Mouse (Mus musculus) gastrocnemius, adult 2 months (tissue): Measurements from ENCODE around the gene Gjc2. TPM values are rescaled to one million over a fixed set of nuclear protein-coding genes. Genes with fewer than 3 reads are reported as not detected.

Experiments used
- DNase-seq: peaks from one replicate; pipeline ENCODE4 v3.0.0; 2022
- H3K27ac ChIP-seq: fragments of 200-600 bp; 2 replicates; pipeline ENCODE4 v1.8.1; 2022; ENCODE audit warnings: mild to moderate bottlenecking
- H3K4me3 ChIP-seq: fragments of 200-600 bp; 2 replicates; pipeline ENCODE4 v1.8.1; 2022; ENCODE audit warnings: mild to moderate bottlenecking, moderate library complexity
- CTCF ChIP-seq: fragments of 200-600 bp; IDR thresholded peaks from 2 replicates; pipeline ENCODE4 v1.8.1; 2022; ENCODE audit warnings: antibody characterized with exemption, mild to moderate bottlenecking, moderate library complexity
- intact Hi-C: fragments of 180-260 bp; cut with DNase I; formaldehyde crosslinking; loops from one replicate; pipeline ENCODE4 v1.15.1; 2025
- total RNA-seq, 2 experiments: library from RNA; stranded (reverse); gene quantifications; 2 replicates each; pipeline ENCODE4 v1.2.3; 2021

Gjc2 gene
- total RNA-seq, 2 experiments from 2014 or later, result 0.10 to 0.20 TPM

DNA sequence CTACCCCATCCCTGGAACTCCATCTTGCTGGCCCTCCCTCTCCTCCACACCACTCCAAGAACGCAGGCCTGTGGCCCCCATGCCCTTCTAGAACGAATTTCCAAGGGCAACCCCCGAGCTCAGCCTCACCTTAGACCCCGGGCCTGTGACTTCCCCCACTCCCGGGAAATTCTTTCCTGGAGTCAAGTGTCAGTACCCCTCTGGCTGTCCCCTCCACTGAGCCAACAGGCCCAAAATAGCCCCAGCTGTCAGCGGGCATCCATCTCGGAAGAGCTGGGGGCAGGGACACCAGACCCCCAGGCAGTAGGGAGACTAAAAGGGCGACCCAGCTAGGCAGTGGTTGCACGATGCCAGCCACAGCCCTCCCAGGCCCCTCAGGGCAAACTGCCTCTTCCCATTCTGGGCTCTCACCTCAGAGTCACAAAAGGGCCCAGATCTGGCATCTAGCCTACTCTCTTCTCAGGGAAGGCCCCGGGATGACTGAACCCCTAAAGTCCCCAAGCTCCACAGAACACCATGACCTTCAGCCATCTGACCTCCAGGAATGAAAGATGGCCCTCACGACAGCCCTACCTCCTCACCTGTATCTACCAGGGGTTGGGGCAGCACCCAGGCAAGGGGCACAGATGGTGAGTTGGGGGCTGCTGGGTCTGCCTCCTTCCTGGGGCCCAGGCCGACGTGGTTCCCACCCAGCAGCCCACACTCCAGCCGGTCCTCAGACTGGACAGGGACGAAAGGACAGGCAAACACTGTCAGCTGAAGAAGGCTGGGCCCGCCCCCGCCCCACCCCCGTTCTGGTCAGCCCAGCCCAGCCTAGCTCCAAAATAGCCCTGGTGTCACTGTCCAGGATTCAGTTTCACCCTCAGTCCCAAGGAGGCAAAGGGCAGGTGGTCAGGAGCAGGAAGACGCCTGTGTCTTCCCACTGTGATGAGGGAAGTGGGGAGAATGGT lies 44.2 kb downstream of the Gjc2 start:
- H3K4me3 ChIP-seq, result peak overlapping the region; percentile 76
- intact Hi-C loops, result loop anchor here (1.0 kb wide), 1 partner anchor 24 kb away; the partner anchor contains the start of gene Iba57
- no peak for TF ChIP-seq CTCF
- DNase-seq, result peak; percentile 89
- peak overlapping the region; percentile 99 for H3K27ac ChIP-seq

DNA sequence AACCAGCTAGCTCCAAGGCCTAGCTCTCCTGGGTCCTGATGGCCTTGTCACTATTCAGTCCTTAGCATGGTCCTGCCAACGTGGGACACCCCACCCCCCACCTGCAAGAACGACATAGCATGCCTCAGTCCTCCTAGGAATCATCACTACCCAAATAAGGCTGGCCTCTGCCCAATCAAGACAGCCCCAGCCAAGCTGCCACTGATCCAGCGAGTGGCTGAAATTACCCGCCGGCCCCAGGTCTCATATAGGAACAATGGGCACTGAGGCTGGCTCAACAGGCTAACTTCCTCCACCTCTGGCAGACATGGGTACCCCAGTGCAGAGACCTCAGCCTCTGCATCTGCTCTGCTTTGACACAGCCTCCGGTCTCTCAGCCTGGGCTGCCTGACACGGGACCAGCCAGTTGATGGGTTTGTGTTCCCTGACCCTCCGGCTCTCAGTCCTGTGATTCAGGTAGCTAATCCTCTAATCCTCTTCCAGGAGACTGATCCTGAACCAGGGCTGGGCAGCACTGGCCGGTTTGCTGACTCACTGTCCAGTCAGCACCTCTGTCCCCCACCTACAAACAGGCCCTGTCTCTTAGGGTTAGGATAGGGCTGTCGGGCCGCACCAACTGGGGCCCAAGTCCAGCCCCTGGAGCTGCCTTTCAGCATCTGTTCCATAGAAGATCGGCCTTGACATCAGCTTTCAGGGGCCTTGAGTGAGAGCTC lies 45.9 kb downstream of the Gjc2 start:
- TF ChIP-seq CTCF, result no peak

GRCm38 (mm10) chr11:59135904-59136452 lies 47.0 kb downstream of the Gjc2 start, which contains the start of gene Obscn:
TSS of gene Obscn (minus strand) at chr11:59136402.
- TF ChIP-seq CTCF, result no peak
- peak; percentile 67 for DNase-seq
- intact Hi-C loops, result no loop called here
- Histone ChIP-seq H3K27ac (peak within 1 kb of the TSS; percentile 99), H3K4me3 (peak within 1 kb of the TSS; percentile 76)

More for the DNA sequence above, 45.9 kb downstream of the Gjc2 start:
- H3K27ac ChIP-seq, result peak overlapping the region; percentile 99
- peak; percentile 77 for DNase-seq
- intact Hi-C loops, result no loop called here
- peak overlapping the region; percentile 76 for H3K4me3 ChIP-seq

- H3K27ac ChIP-seq, result peak overlapping the region; percentile 99
- intact Hi-C loops, result no loop called here
- TF ChIP-seq CTCF, result no peak
- H3K4me3 ChIP-seq, result peak overlapping the region; percentile 76
- peak; percentile 72 for DNase-seq
Measured at GRCm38 (mm10) chr11:59135051-59135820, 47.8 kb downstream of the Gjc2 start.

DNA sequence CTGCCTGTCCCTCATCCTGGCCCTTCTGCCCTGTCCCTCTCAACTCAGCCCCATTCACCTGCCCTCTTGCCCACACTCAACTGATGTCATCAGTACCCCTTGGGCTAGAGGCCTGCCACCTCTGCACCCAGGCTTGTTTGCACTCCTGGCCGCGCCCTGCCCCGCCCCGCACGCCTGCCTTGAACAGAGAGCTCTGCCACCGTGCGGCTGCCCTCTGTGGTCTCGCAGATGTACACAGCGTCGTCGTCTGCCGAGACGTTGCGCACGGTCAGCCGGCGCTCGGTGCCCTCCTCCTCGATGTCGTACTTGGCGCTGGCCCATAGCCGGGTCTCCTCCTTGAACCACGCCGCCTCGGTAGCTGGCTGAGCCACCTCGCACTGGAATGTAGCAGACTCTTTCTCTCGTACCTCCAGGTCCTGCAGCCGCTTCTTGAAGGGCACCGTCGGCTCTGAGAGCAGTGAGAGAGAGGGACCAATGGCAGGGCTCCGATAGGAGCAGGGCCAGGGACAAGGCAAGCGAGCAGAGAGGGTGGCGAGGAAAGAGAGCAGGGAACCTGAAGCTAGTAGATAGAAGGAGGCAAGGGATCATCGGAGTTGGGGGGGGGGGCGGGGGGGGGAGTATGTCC lies 48.5 kb downstream of the Gjc2 start:
- no peak for TF ChIP-seq CTCF
- peak overlapping the region; percentile 76 for H3K4me3 ChIP-seq
- peak overlapping the region; percentile 99 for H3K27ac ChIP-seq
- no peak for DNase-seq
- intact Hi-C loops, result no loop called here

DNA sequence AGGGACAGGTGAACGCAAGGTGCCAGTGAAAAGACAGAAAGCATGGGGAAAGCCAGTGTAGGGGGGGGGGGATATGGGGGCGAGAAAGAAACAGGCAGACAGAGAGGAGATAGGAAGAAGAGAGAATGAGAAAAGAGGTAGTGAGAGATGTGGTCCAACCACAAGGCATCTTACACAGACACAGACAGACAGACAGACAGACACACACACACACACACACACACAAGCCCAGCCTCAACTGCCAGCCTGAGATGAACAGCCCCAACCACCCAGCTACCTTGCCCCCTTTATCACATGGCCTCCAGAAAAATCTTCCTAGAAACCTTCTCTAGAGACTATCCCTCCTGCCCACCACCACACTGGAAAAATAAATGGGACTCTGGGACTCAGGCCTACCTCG lies 50.9 kb downstream of the Gjc2 start:
- TF ChIP-seq CTCF, result no peak
- H3K27ac ChIP-seq, result peak overlapping the region; percentile 63
- intact Hi-C loops, result no loop called here
- H3K4me3 ChIP-seq, result peak overlapping the region; percentile 76
- no peak for DNase-seq

DNA sequence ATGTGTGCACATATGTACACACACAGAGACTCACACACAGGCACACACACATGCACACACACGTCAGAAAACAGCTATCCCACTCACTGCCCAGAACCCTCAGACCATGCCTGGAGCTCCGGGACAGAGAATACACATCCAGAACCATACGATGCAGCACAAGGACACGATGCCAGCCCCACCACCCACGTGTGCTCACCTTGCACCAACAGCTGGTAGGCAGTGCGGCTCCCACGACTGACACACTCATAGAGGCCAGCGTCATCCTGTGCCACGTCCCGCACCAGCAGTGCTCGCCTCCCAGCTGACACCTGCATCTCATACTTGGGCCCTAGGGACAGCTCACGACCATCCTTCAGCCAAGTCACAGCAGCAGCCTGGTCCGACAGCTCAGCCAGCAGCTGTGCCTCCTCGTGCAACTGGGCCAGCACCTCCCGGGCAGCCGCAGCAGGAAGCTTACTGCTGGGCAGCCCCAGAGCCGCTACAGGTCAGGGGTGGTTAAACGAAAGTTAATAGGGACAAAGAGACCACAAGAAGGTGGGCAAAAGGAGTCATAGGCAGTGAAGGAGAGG lies 51.6 kb downstream of the Gjc2 start:
- TF ChIP-seq CTCF, result no peak
- peak overlapping the region; percentile 63 for H3K27ac ChIP-seq
- intact Hi-C loops, result no loop called here
- peak overlapping the region; percentile 76 for H3K4me3 ChIP-seq
- DNase-seq, result peak; percentile 63

DNA sequence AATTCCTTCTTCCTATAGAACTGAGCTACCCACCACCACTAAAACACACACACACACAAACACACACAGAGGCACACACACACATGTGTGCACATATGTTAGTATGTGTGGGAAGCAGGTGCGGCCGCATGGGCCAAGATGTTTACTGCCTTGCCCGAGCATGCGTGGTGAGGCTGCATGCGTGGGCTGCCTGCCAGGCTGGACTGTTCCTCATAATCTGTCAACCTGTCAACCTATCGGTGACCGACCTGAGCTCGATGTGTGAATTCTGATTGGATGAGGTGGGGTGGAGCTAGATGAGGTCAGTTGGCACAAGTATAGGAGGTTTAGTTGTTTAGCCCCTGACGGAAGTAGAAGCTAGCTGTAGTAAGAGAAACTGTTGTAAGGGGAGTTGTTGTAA lies 52.2 kb downstream of the Gjc2 start:
- intact Hi-C loops, result no loop called here
- Histone ChIP-seq H3K27ac (peak overlapping the region; percentile 63), H3K4me3 (peak overlapping the region; percentile 76)
- DNase-seq, result peak; percentile 70
- no peak for TF ChIP-seq CTCF

Other genes with a start within 250 kb of the Gjc2 start
- 100 to 1,000 TPM in 1 of 2 experiments, 10 to 100 TPM in 1; 95.2 to 101 TPM for gene Rnf187, start 244.3 kb downstream of the Gjc2 start, total RNA-seq
- gene Hist3h2ba, start 234.3 kb downstream of the Gjc2 start, total RNA-seq, result not detected
- gene Hist3h2a, start 228.5 kb downstream of the Gjc2 start, total RNA-seq, result 10 to 100 TPM; 10.5 to 11.3 TPM
- gene Trim17, start 228.5 kb downstream of the Gjc2 start, total RNA-seq, result under 1 TPM; 0.08 to 0.33 TPM
- 1 to 10 TPM; 7.2 to 7.9 TPM for gene Trim11, start 205.1 kb downstream of the Gjc2 start, total RNA-seq
- 1,000 to 10,000 TPM; 1,792 to 1,942 TPM for gene Obscn, start 46.8 kb downstream of the Gjc2 start, total RNA-seq
- gene Iba57, start 19.5 kb downstream of the Gjc2 start, total RNA-seq, result 1 to 10 TPM; 6.7 to 9.3 TPM
- gene Guk1, start 9.0 kb upstream of the Gjc2 start, total RNA-seq, result 10 to 100 TPM; 25.4 to 28.7 TPM
- gene Mrpl55, start 19.3 kb upstream of the Gjc2 start, total RNA-seq, result 10 to 100 TPM; 49.7 to 71.0 TPM
- gene 2310033P09Rik, start 25.1 kb upstream of the Gjc2 start, total RNA-seq, result 1 to 10 TPM; 2.6 to 3.0 TPM
- 100 to 1,000 TPM; 226 to 229 TPM for gene Arf1, start 45.1 kb upstream of the Gjc2 start, total RNA-seq
- gene Wnt3a, start 107.5 kb upstream of the Gjc2 start, total RNA-seq, result not detected
- gene Wnt9a, start 123.7 kb upstream of the Gjc2 start, total RNA-seq, result 1 to 10 TPM; 7.8 to 9.7 TPM
- not detected for gene Prss38, start 192.4 kb upstream of the Gjc2 start, total RNA-seq